14 mouse cellular contexts compared by ENCODE assay signal in genomic region chr14:72563941-72564340, GRCm38 (mm10).
DNase-seq lines count a peak whose midpoint lies in the region; ATAC-seq and TF ChIP-seq lines count a peak whose summit lies in the region.
"Had no signal": no experiment of that assay in that cellular context is flagged by ENCODE, and none has a peak within 500 bp of the region (broad histone marks: within the 10 kb centered on the region; RNA-seq: fewer than 3 reads in every experiment).

No protein-coding gene starts in this region.

- TF ChIP-seq POLR2A in lung, adult 2 months (IDR thresholded peaks at IDR 0.05; ENCODE audit: borderline replicate concordance, extremely low read depth, low read depth, low read length), result no peak

- H3K36me3 ChIP-seq in heart, embryonic 12.5 days, result peaks cover 48% of the 10 kb centered on the region

- H3K9ac ChIP-seq in heart, embryonic 12.5 days, result no peak overlapping the region
- H3K9ac ChIP-seq: stomach, embryonic 15.5 days had no signal

- H3K9me3 ChIP-seq in heart, embryonic 12.5 days (replicated peaks), result no peaks in the 10 kb centered on the region
- H3K9me3 ChIP-seq: stomach, embryonic 15.5 days had no signal

- no peaks in the 10 kb centered on the region for H3K4me1 ChIP-seq in heart, embryonic 12.5 days (replicated peaks)
- H3K4me1 ChIP-seq in lung, adult 2 months (ENCODE audit: control insufficient read depth, insufficient read depth, low read length), result no peaks in the 10 kb centered on the region
- H3K4me1 ChIP-seq: stomach, embryonic 15.5 days had no signal

- no peak for ATAC-seq in heart, embryonic 12.5 days (ENCODE audit: insufficient number of reproducible peaks, low FRiP score)
- no peak for ATAC-seq in megakaryocyte-erythroid progenitor cell, adult 5-6 weeks (replicated peaks; ENCODE audit: low FRiP score, low TSS enrichment, poor library complexity, severe bottlenecking)
- ATAC-seq: CD4-positive, CD25-positive, alpha-beta regulatory T cell, adult 4 months had no signal

- WGBS in heart, embryonic 12.5 days, result 90% methylated on average over 1 of the region's 1 CpGs
- WGBS in lung, adult 2 months, result 93% methylated on average over 1 of the region's 1 CpGs

- H3K27me3 ChIP-seq in heart, embryonic 12.5 days (replicated peaks), result no peaks in the 10 kb centered on the region
- H3K27me3 ChIP-seq: stomach, embryonic 15.5 days had no signal

- TF ChIP-seq CTCF in lung, adult 2 months (IDR thresholded peaks at IDR 0.05; ENCODE audit: insufficient read depth, low read length), result no peak

- H3K4me2 ChIP-seq in heart, embryonic 12.5 days, result no peak overlapping the region
- H3K4me2 ChIP-seq: stomach, embryonic 15.5 days had no signal

- H3K4me3 ChIP-seq in heart, embryonic 12.5 days, result no peak overlapping the region
- no peak overlapping the region for H3K4me3 ChIP-seq in lung, adult 2 months (replicated peaks; ENCODE audit: extremely low read depth, low read depth, low read length)
- H3K4me3 ChIP-seq: stomach, embryonic 15.5 days had no signal

- peak; percentile 38 to 53 for DNase-seq in heart, adult 18-20 months
- peak; percentile 22 to 38 for DNase-seq in lung, adult 18-20 months
- no peak for DNase-seq in lung, adult 2 months
- DNase-seq in lung, postnatal 10 days, result peak; percentile 25
- DNase-seq in cerebellum, postnatal 10 days, result no peak
- no peak for DNase-seq in spleen, adult 18-20 months
- DNase-seq: gastrocnemius, postnatal 36 days; heart, postnatal 4 days; kidney, postnatal 25 days; thymus, postnatal 14 days had no signal

- H3K27ac ChIP-seq in heart, embryonic 12.5 days (ENCODE audit: poor library complexity, severe bottlenecking), result no peak overlapping the region
- H3K27ac ChIP-seq: stomach, embryonic 15.5 days had no signal

Comparison
In these comparisons a context has a peak if more than half of its experiments do, and no peak if none do; other contexts are left out.
1. DNase-seq: peak in heart, adult 18-20 months (2 of 2), lung, adult 18-20 months (2 of 2) and lung, postnatal 10 days (single experiment); none in lung, adult 2 months (single experiment), cerebellum, postnatal 10 days (0 of 2) and spleen, adult 18-20 months (0 of 2).